Mouse (Mus musculus) liver, embryonic 14.5 days (tissue): ENCODE measurements around the gene Gfod2.

Source experiments
- CTCF ChIP-seq: IDR thresholded peaks from 2 replicates; pipeline ENCODE4 v1.5.1; 2016; ENCODE audit warnings: antibody characterized with exemption, low read depth, control low read depth
- EP300 ChIP-seq: IDR thresholded peaks from 2 replicates; pipeline ENCODE4 v1.6.1; 2016; ENCODE audit warnings: antibody characterized with exemption, low read depth

- TF ChIP-seq CTCF (0 out of 2 replicates have a peak, but pooled peaks have one; percentile 13), EP300 (no peak)
Measured at GRCm38 (mm10) chr8:105694051-105694799, 64.2 kb downstream of the Gfod2 start.
